ENCODE assay signal across 34 mouse cellular contexts in genomic region chr2:58527786-58528185, GRCm38 (mm10). TPM values are rescaled to one million over a fixed set of nuclear protein-coding genes. Genes with fewer than 3 reads are reported as not detected.
DNase-seq lines count a peak whose midpoint lies in the region; ATAC-seq and TF ChIP-seq lines count a peak whose summit lies in the region.
"Had no signal": no experiment of that assay in that cellular context is flagged by ENCODE, and none has a peak within 500 bp of the region (broad histone marks: within the 10 kb centered on the region; RNA-seq: fewer than 3 reads in every experiment).

No protein-coding gene starts in this region.

- no peak for TF ChIP-seq CTCF in heart, adult 2 months (IDR thresholded peaks at IDR 0.05)

- no peaks in the 10 kb centered on the region for H3K36me3 ChIP-seq in heart, embryonic 13.5 days
- peaks cover 24% of the 10 kb centered on the region for H3K36me3 ChIP-seq in heart, adult 2 months (ENCODE audit: control insufficient read depth, insufficient read depth, low read length)
- H3K36me3 ChIP-seq in neural tube, embryonic 13.5 days: no peaks in the 10 kb centered on the region
- H3K36me3 ChIP-seq: embryonic facial prominence, embryonic 10.5 days; embryonic facial prominence, embryonic 13.5 days; forebrain, embryonic 12.5 days; forebrain, embryonic 15.5 days; G1E; heart, embryonic 10.5 days; heart, embryonic 15.5 days; hindbrain, embryonic 10.5 days; hindbrain, embryonic 13.5 days; intestine, embryonic 15.5 days had no signal

- no peak for ATAC-seq in heart, embryonic 13.5 days (ENCODE audit: extremely low read depth, insufficient number of reproducible peaks, low FRiP score, low TSS enrichment)
- no peak for ATAC-seq in neural tube, embryonic 13.5 days (ENCODE audit: low read depth)
- ATAC-seq: forebrain, embryonic 15.5 days; hindbrain, embryonic 16.5 days; intestine, embryonic 15.5 days had no signal

- H3K79me2 ChIP-seq in heart, adult 2 months (replicated peaks; ENCODE audit: control insufficient read depth, insufficient read depth, low read length): peaks cover 9% of the 10 kb centered on the region

- H3K27me3 ChIP-seq in heart, embryonic 13.5 days (replicated peaks): no peaks in the 10 kb centered on the region
- no peaks in the 10 kb centered on the region for H3K27me3 ChIP-seq in heart, adult 2 months (ENCODE audit: control insufficient read depth, insufficient read depth, low read length)
- no peaks in the 10 kb centered on the region for H3K27me3 ChIP-seq in neural tube, embryonic 13.5 days
- H3K27me3 ChIP-seq: CH12.LX; embryonic facial prominence, embryonic 13.5 days; forebrain, embryonic 12.5 days; forebrain, embryonic 15.5 days; heart, embryonic 15.5 days; hindbrain, embryonic 13.5 days; intestine, embryonic 15.5 days had no signal

- no peak overlapping the region for H3K4me3 ChIP-seq in heart, embryonic 13.5 days
- no peak overlapping the region for H3K4me3 ChIP-seq in heart, adult 2 months
- no peak overlapping the region for H3K4me3 ChIP-seq in neural tube, embryonic 13.5 days
- H3K4me3 ChIP-seq: embryonic facial prominence, embryonic 10.5 days; embryonic facial prominence, embryonic 13.5 days; erythroblast, embryonic 14.5 days; forebrain, embryonic 12.5 days; forebrain, embryonic 15.5 days; heart, embryonic 10.5 days; heart, embryonic 15.5 days; hindbrain, embryonic 10.5 days; hindbrain, embryonic 13.5 days; intestine, embryonic 15.5 days had no signal

- no peak for TF ChIP-seq POLR2A in heart, adult 2 months (IDR thresholded peaks at IDR 0.05; ENCODE audit: insufficient read depth, low read depth, low read length)

- H3K4me2 ChIP-seq in heart, embryonic 13.5 days: no peak overlapping the region
- no peak overlapping the region for H3K4me2 ChIP-seq in neural tube, embryonic 13.5 days
- H3K4me2 ChIP-seq: embryonic facial prominence, embryonic 13.5 days; forebrain, embryonic 12.5 days; forebrain, embryonic 15.5 days; heart, embryonic 15.5 days; hindbrain, embryonic 13.5 days; intestine, embryonic 15.5 days had no signal

- H3K9ac ChIP-seq in heart, embryonic 13.5 days: no peak overlapping the region
- H3K9ac ChIP-seq in heart, adult 2 months (ENCODE audit: low read depth, low read length): no peak overlapping the region
- no peak overlapping the region for H3K9ac ChIP-seq in neural tube, embryonic 13.5 days
- H3K9ac ChIP-seq: embryonic facial prominence, embryonic 13.5 days; forebrain, embryonic 12.5 days; forebrain, embryonic 15.5 days; heart, embryonic 15.5 days; hindbrain, embryonic 13.5 days; intestine, embryonic 15.5 days had no signal

- intact Hi-C loops in heart, adult 2 months (cut with DNase I): no loop called here

- peak; percentile 44 to 51 for DNase-seq in cerebellum, postnatal 14 days
- no peak for DNase-seq in cerebellum, adult 9-11 months
- DNase-seq in heart, adult 2 months: no peak
- no peak for DNase-seq in neural tube, embryonic 10.5 days (ENCODE audit: extremely low spot score, low spot score)
- DNase-seq: adrenal gland, adult 2 months; adrenal gland, postnatal 14 days; B cell, adult 2 months; cerebellum, adult 11 months; cerebellum, postnatal 36 days; embryo, embryonic 11 days; gastrocnemius, postnatal 10 days; gastrocnemius, postnatal 36 days; heart, postnatal 14 days; kidney, adult 11 months; kidney, adult 9 months had no signal

- no peaks in the 10 kb centered on the region for H3K9me3 ChIP-seq in heart, embryonic 13.5 days
- no peaks in the 10 kb centered on the region for H3K9me3 ChIP-seq in neural tube, embryonic 13.5 days
- H3K9me3 ChIP-seq: embryonic facial prominence, embryonic 10.5 days; embryonic facial prominence, embryonic 13.5 days; forebrain, embryonic 12.5 days; forebrain, embryonic 15.5 days; heart, embryonic 10.5 days; heart, embryonic 15.5 days; hindbrain, embryonic 10.5 days; hindbrain, embryonic 13.5 days; intestine, embryonic 15.5 days had no signal

- no peak for TF ChIP-seq EP300 in heart, adult 2 months (IDR thresholded peaks at IDR 0.05; ENCODE audit: insufficient read depth, low read depth, low read length)

- WGBS in heart, embryonic 13.5 days: 79% methylated on average over 3 of the region's 3 CpGs
- 82% methylated on average over 3 of the region's 3 CpGs for WGBS in heart, adult 2 months
- WGBS in neural tube, embryonic 13.5 days: 79% methylated on average over 3 of the region's 3 CpGs

- peak overlapping the region; percentile 58 for H3K27ac ChIP-seq in heart, embryonic 13.5 days (replicated peaks)
- H3K27ac ChIP-seq in heart, adult 2 months: no peak overlapping the region
- H3K27ac ChIP-seq in neural tube, embryonic 13.5 days (replicated peaks): 0 out of 2 replicates have a peak overlapping the region, but pooled peaks have one; percentile 6
- H3K27ac ChIP-seq: embryonic facial prominence, embryonic 10.5 days; embryonic facial prominence, embryonic 13.5 days; forebrain, embryonic 12.5 days; forebrain, embryonic 15.5 days; hindbrain, embryonic 10.5 days; hindbrain, embryonic 13.5 days; intestine, embryonic 15.5 days had no signal

- peaks cover 91% of the 10 kb centered on the region for H3K4me1 ChIP-seq in heart, embryonic 13.5 days
- peaks cover 38% of the 10 kb centered on the region for H3K4me1 ChIP-seq in heart, adult 2 months (ENCODE audit: control insufficient read depth, insufficient read depth, low read length)
- peaks cover 52% of the 10 kb centered on the region for H3K4me1 ChIP-seq in neural tube, embryonic 13.5 days (replicated peaks)

RNA-seq across cellular contexts. Expression of gene Acvr1, which starts 39.2 kb away (rescaled TPM):
- 9.2 and 9.8 TPM in 2 replicates for polyA plus RNA-seq in heart, embryonic 13.5 days (2015; fragmentation: Nextera tagmentation; extraction: Ambion mirVana)
- total RNA-seq in heart, adult 2 months (2021): 10 to 100 TPM; 14.6 to 15.7 TPM
- polyA plus RNA-seq in heart, adult 2 months (2012; rRNA removed): 7.4 and 12.1 TPM in 2 replicates
- 4.4 and 5.4 TPM in 2 replicates for polyA plus RNA-seq in neural tube, embryonic 13.5 days (2015; fragmentation: Nextera tagmentation; extraction: Ambion mirVana)
- total RNA-seq: CH12.LX had no signal
- polyA plus RNA-seq: erythroblast, embryonic 14.5 days; G1E had no signal

RNA-seq across cellular contexts. Expression of gene Upp2, which starts 39.3 kb away (rescaled TPM):
- 6.4 and 7.6 TPM in 2 replicates for polyA plus RNA-seq in heart, embryonic 13.5 days (2015; fragmentation: Nextera tagmentation; extraction: Ambion mirVana)
- total RNA-seq in heart, adult 2 months (2021): 1 to 10 TPM; 2.2 to 3.3 TPM
- polyA plus RNA-seq in heart, adult 2 months (2012; rRNA removed): 3.0 and 5.1 TPM in 2 replicates
- polyA plus RNA-seq in neural tube, embryonic 13.5 days (2015; fragmentation: Nextera tagmentation; extraction: Ambion mirVana): 10.5 and 13.1 TPM in 2 replicates
- total RNA-seq: CH12.LX had no signal
- polyA plus RNA-seq: erythroblast, embryonic 14.5 days; G1E had no signal

RNA-seq across cellular contexts. Expression of gene Gm17409, which starts 57.9 kb away (rescaled TPM):
- polyA plus RNA-seq in heart, embryonic 13.5 days (2015; fragmentation: Nextera tagmentation; extraction: Ambion mirVana): 0.15 TPM in 1 of 2 replicates, not detected in the other
- total RNA-seq in heart, adult 2 months (2021): not detected
- not detected in 2 replicates for polyA plus RNA-seq in heart, adult 2 months (2012; rRNA removed)
- polyA plus RNA-seq in neural tube, embryonic 13.5 days (2015; fragmentation: Nextera tagmentation; extraction: Ambion mirVana): not detected in 2 replicates
- total RNA-seq: adrenal gland, adult 2 months; adrenal gland, postnatal 14 days; adrenal gland, postnatal 4 days; CH12.LX; G1E; gastrocnemius, postnatal 10 days; gastrocnemius, postnatal 36 days; granulocyte monocyte progenitor cell, adult 5-6 weeks; heart, postnatal 14 days had no signal
- polyA plus RNA-seq: adrenal gland, adult 2 months; cerebellum, adult 2 months; cortical plate, adult 2 months; embryonic facial prominence, embryonic 10.5 days; embryonic facial prominence, embryonic 13.5 days; erythroblast, embryonic 14.5 days; forebrain, embryonic 15.5 days; G1E; heart, embryonic 10.5 days; heart, embryonic 15.5 days; hindbrain, embryonic 10.5 days; hindbrain, embryonic 13.5 days; hindbrain, embryonic 16.5 days; intestine, embryonic 15.5 days had no signal

Comparison
In these comparisons a context has a peak if more than half of its experiments do, and no peak if none do; other contexts are left out.
1. DNase-seq: peak in cerebellum, postnatal 14 days (2 of 2); none in cerebellum, adult 9-11 months (single experiment), heart, adult 2 months (0 of 2) and neural tube, embryonic 10.5 days (single experiment).